Mouse (Mus musculus): ENCODE results near the gene Rtn4rl1.

DNA sequence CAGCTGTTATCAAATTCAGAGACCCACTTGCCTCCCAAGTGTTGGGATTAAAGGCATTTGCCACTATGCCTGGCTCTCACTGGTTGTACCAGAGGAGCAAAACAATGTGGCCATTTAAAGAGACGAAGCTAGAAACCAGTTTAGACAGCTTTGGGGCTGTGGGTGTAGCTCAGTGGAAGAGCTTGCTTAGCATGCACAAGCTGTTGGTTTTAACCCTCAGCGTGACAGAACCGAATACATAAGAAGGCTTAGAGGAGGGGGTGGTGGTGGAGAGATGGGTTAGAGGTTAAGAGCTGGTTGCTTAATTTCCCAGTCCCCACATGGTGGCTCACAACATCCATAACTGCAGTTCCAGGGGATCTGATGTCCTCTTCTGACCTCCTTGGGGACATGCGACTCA, 115.1 kb downstream of the Rtn4rl1 start:
- TF ChIP-seq POLR2A (IDR thresholded peaks at IDR 0.05; ENCODE audit: extremely low read depth, insufficient read depth, low read length): no peak
- no peak for TF ChIP-seq CTCF (IDR thresholded peaks at IDR 0.05; ENCODE audit: low read depth, low read length)

All from liver, adult 2 months (tissue).